Mouse (Mus musculus) stomach, postnatal 0 days (tissue): ENCODE results near the gene Haus3. TPM values are rescaled to one million over a fixed set of nuclear protein-coding genes. Genes with fewer than 3 reads are reported as not detected.

ENCODE experiments used
- ATAC-seq: fragments of 200-750 bp; cut with Nextera tagmentation; 2 replicates; pipeline ENCODE4 v1.8.0; 2017; ENCODE audit not compliant: low FRiP score, low TSS enrichment
- DNase-seq: peaks from one replicate; pipeline ENCODE4 v3.0.0-alpha.2; 2016; ENCODE audit warnings: low spot score
- H3K27ac ChIP-seq: fragments of 300-500 bp; sonication (generic); replicated peaks from 2 replicates; pipeline ENCODE4 v1.5.1; 2014; ENCODE audit warnings: mild to moderate bottlenecking, control low read depth
- H3K27me3 ChIP-seq: fragments of 300-500 bp; sonication (generic); 2 replicates; pipeline ENCODE4 v1.6.1; 2014; ENCODE audit warnings: low read length; ENCODE audit not compliant: control insufficient read depth, insufficient read depth
- H3K36me3 ChIP-seq: fragments of 300-500 bp; sonication (generic); 2 replicates; pipeline ENCODE4 v1.6.1; 2014; ENCODE audit warnings: low read length, mixed read lengths; ENCODE audit not compliant: control insufficient read depth, insufficient read depth
- H3K4me1 ChIP-seq: fragments of 300-500 bp; sonication (generic); replicated peaks from 2 replicates; pipeline ENCODE4 v1.6.1; 2014; ENCODE audit warnings: antibody characterized with exemption; ENCODE audit not compliant: control insufficient read depth, insufficient read depth
- H3K4me2 ChIP-seq: fragments of 300-500 bp; sonication (generic); replicated peaks from 2 replicates; pipeline ENCODE4 v1.6.1; 2014; ENCODE audit warnings: low read depth, mild to moderate bottlenecking, control low read depth, moderate library complexity
- H3K4me3 ChIP-seq: fragments of 300-500 bp; sonication (generic); 2 replicates; pipeline ENCODE4 v1.5.1; 2014; ENCODE audit warnings: low read depth, low read length, control low read depth
- H3K9ac ChIP-seq: fragments of 300-500 bp; sonication (generic); 2 replicates; pipeline ENCODE4 v1.6.1; 2014; ENCODE audit warnings: mild to moderate bottlenecking, low read length, control low read depth, mixed read lengths
- H3K9me3 ChIP-seq: fragments of 300-500 bp; sonication (generic); 2 replicates; pipeline ENCODE4 v1.6.1; 2016; ENCODE audit warnings: low read length; ENCODE audit not compliant: control insufficient read depth
- CTCF ChIP-seq: IDR thresholded peaks from 2 replicates; pipeline ENCODE4 v1.5.1; 2016; ENCODE audit warnings: antibody characterized with exemption, low read depth, mild to moderate bottlenecking, moderate library complexity
- EP300 ChIP-seq: optimal IDR thresholded peaks from 2 replicates; pipeline ENCODE3; 2016; ENCODE audit warnings: antibody characterized with exemption
- WGBS: fragments of 180-500 bp; shearing (Covaris S2); extraction: QIAGEN DNeasy Blood & Tissue Kit; methylation state at CpG from one replicate; pipeline ENCODE4 v1.1.7; 2014; 5-methylcytosine and 5-hydroxymethylcytosine counted together
- polyA plus RNA-seq: library from polyadenylated mRNA; unstranded; fragments of >200 nt; fragmentation: Nextera tagmentation; extraction: Ambion mirVana; gene quantifications from 2 replicates; pipeline ENCODE4 v1.2.1, GENCODE M21; 2015

Haus3 gene
- polyA plus RNA-seq, 1 experiment from 2014 or later, result 12.3 TPM

DNA sequence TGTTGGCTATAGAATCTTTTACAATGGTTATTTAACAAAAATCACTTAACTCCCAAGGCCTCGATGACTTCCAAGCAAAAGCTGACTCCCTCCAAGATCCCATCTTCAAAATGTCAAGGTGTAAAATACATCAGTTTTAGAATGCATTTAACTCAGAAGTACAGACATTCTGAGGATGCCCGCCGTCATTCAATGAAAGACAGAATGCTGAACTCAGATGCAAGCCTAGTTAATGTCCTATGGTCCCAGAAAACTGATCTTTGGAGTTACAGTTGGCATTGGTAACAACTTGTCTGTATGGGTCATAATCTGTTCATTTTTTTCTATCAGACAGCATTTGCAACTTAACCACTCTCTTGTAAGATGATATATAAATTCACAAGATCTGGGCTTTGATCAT is 627 bp upstream of the Haus3 start:
- Histone ChIP-seq H3K4me1 (no peaks in the 10 kb centered on the region), H3K36me3 (peaks cover 10% of the 10 kb centered on the region; the same call in 1 of the 2 replicates), H3K4me2 (peak overlapping the region; percentile 57), H3K4me3 (peak overlapping the region; percentile 34), H3K9ac (peak overlapping the region; percentile 59), H3K9me3 (no peaks in the 10 kb centered on the region), H3K27ac (peak overlapping the region; percentile 86), H3K27me3 (no peaks in the 10 kb centered on the region)
- WGBS, result 75% methylated on average over 3 of the region's 3 CpGs
- DNase-seq (no peak), ATAC-seq (no peak)
- TF ChIP-seq EP300 (no peak), CTCF (no peak)

DNA sequence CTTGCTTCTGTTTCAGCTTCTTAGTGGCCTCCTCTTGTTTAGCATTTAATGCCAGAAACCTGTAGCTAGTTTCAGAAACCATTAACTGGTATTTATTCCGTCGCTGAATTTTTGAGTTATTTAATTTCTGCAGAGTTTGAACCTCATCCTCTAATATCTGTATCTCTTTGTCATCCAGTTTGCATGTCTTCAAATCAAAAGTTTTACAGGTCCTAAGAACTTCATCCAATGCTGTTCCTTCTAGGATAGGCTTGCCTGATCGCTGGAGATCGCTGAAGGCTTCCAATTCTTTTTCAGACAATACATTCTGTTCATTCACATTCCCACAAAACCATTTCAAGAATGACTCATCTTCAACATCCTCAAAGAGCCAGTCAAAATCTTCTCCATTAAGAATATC is 1.5 kb downstream of the Haus3 start:
- no peak for ATAC-seq
- H3K4me3 ChIP-seq, result no peak overlapping the region
- WGBS, result 73% methylated on average over 4 of the region's 4 CpGs

DNA sequence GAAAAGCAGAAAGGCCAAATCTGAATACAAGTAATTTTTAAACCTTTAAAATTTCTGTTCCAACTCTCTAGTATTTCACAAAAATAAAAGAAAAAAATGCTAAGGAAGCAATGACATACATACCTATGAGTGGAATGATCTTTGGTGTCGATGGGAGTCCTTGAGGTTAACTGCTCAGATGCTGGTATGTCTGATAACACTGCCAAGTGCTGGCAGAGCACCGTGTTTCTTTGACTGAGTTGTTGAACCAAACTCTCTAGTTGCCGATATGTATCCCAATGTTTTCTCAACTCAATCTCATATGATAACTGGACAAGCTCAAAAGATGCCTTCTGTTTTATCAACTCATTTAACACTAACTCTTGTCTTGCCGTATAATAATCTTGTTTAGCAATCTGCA is 3.5 kb downstream of the Haus3 start:
- H3K9ac ChIP-seq, result no peak overlapping the region
- TF ChIP-seq CTCF (no peak), EP300 (no peak)
- no peak overlapping the region for H3K4me3 ChIP-seq
- no peak overlapping the region for H3K4me2 ChIP-seq
- no peak for ATAC-seq
- no peaks in the 10 kb centered on the region for H3K27me3 ChIP-seq
- H3K9me3 ChIP-seq, result no peaks in the 10 kb centered on the region
- DNase-seq, result no peak
- no peaks in the 10 kb centered on the region for H3K36me3 ChIP-seq
- no peaks in the 10 kb centered on the region for H3K4me1 ChIP-seq
- 62% methylated on average over 4 of the region's 4 CpGs for WGBS
- no peak overlapping the region for H3K27ac ChIP-seq

More for the DNA sequence above, 1.5 kb downstream of the Haus3 start:
- Histone ChIP-seq H3K27ac (no peak overlapping the region), H3K4me2 (no peak overlapping the region), H3K9ac (no peak overlapping the region), H3K9me3 (no peaks in the 10 kb centered on the region), H3K27me3 (no peaks in the 10 kb centered on the region), H3K36me3 (0 out of 2 replicates have a peak, but pooled peaks cover 1% of the 10 kb centered on the region), H3K4me1 (no peaks in the 10 kb centered on the region)
- DNase-seq, result no peak
- TF ChIP-seq EP300 (no peak), CTCF (no peak)

DNA sequence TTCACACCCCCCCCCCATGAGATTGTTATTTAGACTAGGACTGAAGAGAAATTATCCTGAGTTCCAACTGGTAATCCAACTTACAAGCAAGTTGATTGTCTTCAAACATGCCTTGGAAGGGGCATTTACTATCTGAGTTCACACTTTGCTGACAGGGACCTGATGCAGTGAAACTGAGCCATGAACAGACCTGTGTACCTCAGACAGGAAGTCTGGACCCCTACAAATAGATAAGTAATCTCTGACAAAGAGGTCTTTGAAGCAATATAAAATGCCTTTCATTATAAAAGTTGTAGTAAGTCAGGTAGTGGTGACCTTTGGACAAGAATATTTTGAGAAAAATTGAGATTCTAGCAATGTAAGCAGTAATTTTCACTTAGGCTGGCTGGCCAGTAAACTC is 20.9 kb downstream of the Haus3 start:
- no peaks in the 10 kb centered on the region for H3K36me3 ChIP-seq
- no peak overlapping the region for H3K4me2 ChIP-seq

DNA sequence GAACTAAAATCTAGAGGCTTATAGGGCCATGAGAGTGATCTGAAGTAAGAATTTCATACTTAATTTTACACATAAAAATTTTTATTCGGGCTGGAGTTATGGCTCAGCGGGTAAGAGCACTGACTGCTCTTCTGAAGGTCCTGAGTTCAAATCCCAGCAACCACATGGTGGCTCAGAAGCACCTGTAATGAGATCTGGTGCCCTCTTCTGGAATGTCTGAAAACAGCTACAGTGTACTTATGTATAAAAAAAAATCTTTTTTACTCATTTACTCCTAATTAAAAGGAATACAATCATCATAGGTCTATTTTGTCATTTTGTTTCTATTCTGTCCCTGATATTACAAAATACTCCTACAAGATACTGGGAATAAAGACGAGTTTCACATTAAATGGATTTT is 21.8 kb downstream of the Haus3 start:
- DNase-seq, result no peak
- no peaks in the 10 kb centered on the region for H3K27me3 ChIP-seq
- no peak for ATAC-seq
- H3K9me3 ChIP-seq, result no peaks in the 10 kb centered on the region
- H3K36me3 ChIP-seq, result no peaks in the 10 kb centered on the region
- H3K9ac ChIP-seq, result no peak overlapping the region
- peak; percentile 22 for TF ChIP-seq CTCF
- no peak for TF ChIP-seq EP300
- H3K4me2 ChIP-seq, result no peak overlapping the region
- H3K4me1 ChIP-seq, result no peaks in the 10 kb centered on the region
- WGBS, result 92% methylated on average over 3 of the region's 3 CpGs
- no peak overlapping the region for H3K4me3 ChIP-seq
- no peak overlapping the region for H3K27ac ChIP-seq

More for the DNA sequence above, 20.9 kb downstream of the Haus3 start:
- no peak overlapping the region for H3K27ac ChIP-seq
- no peaks in the 10 kb centered on the region for H3K27me3 ChIP-seq
- H3K4me3 ChIP-seq, result no peak overlapping the region
- TF ChIP-seq EP300, result no peak
- TF ChIP-seq CTCF, result no peak
- DNase-seq (no peak), ATAC-seq (no peak)
- no peak overlapping the region for H3K9ac ChIP-seq
- no peaks in the 10 kb centered on the region for H3K4me1 ChIP-seq
- H3K9me3 ChIP-seq, result no peaks in the 10 kb centered on the region

DNA sequence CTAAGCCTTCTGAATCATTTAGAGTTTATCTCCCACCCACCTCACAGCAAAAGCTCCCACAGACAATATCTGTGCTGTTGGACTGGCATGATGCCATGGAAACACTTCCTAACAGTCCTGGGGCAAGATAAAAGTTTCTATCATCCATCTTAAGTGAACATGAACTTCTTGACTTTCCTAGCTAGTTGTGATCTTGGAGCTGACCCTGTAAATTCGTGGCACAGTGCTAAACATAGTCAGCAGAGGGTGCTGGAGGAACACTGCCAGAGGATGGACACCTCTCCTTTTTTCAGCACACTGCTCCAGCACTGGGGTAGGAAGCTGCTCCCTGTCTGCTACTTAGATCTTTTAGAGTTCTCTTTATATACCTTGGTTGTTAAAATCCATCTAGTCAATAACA is 29.6 kb downstream of the Haus3 start:
- peak; percentile 44 for DNase-seq
- Histone ChIP-seq H3K9me3 (no peaks in the 10 kb centered on the region), H3K27me3 (no peaks in the 10 kb centered on the region), H3K4me3 (no peak overlapping the region), H3K4me2 (no peak overlapping the region), H3K27ac (no peak overlapping the region), H3K36me3 (no peaks in the 10 kb centered on the region), H3K4me1 (no peaks in the 10 kb centered on the region), H3K9ac (no peak overlapping the region)
- TF ChIP-seq CTCF (peak; percentile 83), EP300 (no peak)
- WGBS, result 3% methylated on average over 1 of the region's 1 CpGs
- no peak for ATAC-seq
